Mouse (Mus musculus): Measurements from ENCODE around the gene Gstp3.
A peak's percentile ranks its signal among the peaks of the same experiment; 100 is the strongest.
"Not testable (repeated sequence)": the region's sequence is repeated elsewhere in the genome, so short reads cannot be mapped to it uniquely, and the experiment has no call there.

The Gstp3 gene

DNA sequence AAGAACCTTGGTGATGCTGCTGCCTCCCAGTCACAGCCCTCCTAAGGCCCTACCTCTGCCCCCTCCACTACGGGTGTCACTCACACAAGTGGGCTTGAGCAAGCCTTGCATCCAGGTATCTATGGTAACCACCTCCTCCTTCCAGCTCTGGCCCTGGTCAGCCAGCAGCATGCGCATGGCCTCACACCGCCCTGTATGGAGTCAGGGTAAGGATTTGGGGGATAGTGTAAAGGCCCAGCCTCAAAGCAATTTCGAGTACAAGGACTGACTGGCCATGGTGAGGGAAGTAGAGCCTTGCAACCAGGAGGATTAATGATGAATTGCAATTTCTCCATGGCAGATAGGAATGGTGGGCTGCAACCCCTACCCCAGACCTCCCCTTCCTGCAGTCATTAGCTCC, 17.9 kb downstream of the Gstp3 start:
- not testable (repeated sequence) for DNase-seq (ENCODE audit: inconsistent age in 2 of 2, low spot score in 1 of 2)

DNA sequence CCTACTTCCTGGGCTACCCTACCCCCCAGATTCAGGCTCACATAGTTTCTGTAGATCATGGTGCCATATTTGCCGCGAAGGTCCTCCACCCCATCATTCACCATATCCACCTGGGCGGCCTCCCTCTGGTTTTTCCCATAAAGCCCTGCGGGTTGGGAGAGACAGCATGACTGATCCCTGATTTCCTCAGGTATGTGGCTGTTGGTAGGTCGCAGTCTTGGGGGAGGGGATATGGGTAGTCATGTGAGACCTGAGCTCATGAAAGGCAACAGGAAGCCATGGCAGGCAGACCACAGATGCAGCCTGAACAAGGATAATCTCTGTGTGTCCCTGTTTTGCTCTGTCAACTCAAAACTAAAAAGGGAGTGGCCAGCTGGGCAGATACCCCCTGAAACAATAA, 18.4 kb downstream of the Gstp3 start:
- not testable (repeated sequence) for DNase-seq (ENCODE audit: inconsistent age in 2 of 2, low spot score in 1 of 2)

DNA sequence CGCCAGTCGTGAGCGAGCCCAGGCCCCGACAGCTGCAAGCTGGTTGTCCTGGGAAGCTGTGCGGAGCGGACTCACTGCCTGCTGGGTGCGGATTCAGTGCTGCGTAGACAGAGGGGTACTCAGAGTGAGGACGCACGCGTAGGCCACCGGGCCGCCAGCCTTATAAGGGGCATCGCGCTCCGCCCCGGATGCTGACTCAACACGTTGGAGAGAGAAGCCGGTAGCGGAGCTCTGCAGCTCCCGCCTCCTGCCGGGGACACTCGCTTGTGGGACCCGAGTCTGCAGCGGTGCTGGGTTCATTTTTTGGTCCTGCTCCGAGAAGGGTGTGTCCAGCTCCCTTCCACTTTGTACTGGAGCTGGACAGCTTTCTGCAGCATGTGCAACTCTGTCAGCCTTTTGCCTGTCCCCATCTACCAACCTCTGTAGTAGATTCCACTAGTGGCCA, 21.6 kb downstream of the Gstp3 start, which contains the start of gene Gstp1:
TSS of gene Gstp1 (minus strand) at position 198 of the 445 bp plus-strand sequence.
- DNase-seq (ENCODE audit: inconsistent age in 2 of 2, low spot score in 1 of 2): peak; percentile 91 to 96

DNA sequence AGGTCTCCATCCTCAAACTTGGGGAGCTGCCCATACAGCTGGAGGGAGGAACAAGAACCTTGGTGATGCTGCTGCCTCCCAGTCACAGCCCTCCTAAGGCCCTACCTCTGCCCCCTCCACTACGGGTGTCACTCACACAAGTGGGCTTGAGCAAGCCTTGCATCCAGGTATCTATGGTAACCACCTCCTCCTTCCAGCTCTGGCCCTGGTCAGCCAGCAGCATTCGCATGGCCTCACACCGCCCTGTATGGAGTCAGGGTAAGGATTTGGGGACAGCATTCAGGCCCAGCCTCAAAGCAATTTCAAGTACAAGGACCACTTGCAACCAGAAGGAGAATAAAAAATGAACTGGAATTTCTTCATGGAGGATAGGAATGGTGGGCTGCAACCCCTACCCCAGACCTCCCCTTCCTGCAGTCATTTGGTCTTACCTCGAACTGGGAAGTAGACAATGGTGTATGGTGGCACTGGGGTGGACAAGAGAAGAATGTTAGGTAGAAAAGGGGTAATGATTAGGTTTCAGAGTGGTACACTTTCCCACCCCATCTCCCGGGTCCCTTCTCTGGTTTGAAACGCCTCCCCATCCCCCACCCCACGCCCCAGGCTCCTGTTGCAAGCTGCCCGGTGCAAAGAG, 22.1 kb downstream of the Gstp3 start:
- not testable (repeated sequence) for DNase-seq (ENCODE audit: inconsistent age in 2 of 2, low spot score in 1 of 2)

DNA sequence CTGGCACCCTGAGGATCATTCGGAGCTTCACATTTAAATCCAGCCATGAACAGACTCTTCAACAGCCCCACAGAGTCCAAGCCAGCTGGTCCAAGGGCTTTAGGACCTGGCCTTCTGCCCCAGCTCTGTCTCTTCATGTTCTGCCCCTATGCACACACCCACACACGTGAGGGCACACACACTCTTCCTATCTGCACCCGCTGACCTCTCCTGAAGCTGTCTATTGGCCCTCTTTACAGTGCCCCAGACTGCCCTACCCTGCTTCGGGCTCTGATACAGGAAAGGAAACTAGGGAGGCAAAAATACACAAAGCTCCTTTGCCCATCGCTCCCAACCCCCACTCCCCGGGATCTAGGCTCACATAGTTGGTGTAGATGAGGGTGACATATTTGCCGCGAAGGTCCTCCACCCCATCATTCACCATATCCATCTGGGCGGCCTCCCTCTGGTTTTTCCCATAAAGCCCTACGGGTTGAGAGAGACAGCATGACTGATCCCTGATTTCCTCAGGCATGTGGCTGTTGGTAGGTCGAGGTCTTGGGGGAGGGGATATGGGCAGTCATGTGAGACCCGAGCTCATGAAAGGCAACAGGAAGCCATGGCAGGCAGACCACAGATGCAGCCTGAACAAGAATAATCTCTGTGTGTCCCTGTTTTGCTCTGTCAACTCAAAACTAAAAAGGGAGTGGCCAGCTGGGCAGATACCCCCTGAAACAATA, 22.9 kb downstream of the Gstp3 start:
- no peak for DNase-seq (ENCODE audit: inconsistent age in 2 of 2, low spot score in 1 of 2)

DNA sequence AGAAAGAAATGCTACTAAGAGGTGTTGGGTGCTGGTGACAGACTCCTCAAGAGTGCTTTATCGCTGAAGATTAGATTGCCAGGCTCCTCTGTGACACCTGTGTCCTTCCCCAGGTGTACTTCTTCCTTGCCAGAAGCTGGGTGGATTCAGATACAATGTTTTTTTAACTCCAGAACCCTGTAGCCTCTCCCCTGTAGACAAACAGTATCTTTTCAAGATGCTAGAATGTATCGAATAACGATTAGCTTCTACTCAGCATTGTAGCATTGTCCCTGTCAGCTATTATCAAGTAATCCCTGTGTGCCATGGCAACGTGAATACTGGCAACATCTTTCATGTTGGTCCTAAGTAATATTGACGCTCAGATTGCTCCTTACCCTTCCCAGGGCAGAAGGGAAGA, 25.6 kb downstream of the Gstp3 start:
- DNase-seq (ENCODE audit: inconsistent age in 2 of 2, low spot score in 1 of 2): no peak

DNA sequence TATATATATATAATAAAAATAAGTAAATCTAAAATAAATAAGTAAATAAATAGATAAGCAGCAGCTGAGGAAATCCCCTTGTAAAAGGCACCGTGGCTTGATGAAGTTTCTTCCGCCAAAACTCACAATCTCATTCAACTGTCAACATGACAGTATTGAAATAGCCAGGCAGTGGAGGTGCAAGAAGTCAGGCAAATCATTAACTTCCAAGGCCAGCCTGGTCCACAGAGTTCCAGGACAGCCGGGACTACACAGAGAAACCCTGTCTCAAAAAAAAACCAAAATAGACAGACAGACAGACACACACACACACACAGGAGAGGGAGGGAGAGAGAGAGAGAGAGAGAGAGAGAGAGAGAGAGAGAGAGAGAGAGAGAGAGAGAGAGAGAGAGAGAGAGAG, 26.1 kb downstream of the Gstp3 start:
- no peak for DNase-seq (ENCODE audit: inconsistent age in 2 of 2, low spot score in 1 of 2)

DNA sequence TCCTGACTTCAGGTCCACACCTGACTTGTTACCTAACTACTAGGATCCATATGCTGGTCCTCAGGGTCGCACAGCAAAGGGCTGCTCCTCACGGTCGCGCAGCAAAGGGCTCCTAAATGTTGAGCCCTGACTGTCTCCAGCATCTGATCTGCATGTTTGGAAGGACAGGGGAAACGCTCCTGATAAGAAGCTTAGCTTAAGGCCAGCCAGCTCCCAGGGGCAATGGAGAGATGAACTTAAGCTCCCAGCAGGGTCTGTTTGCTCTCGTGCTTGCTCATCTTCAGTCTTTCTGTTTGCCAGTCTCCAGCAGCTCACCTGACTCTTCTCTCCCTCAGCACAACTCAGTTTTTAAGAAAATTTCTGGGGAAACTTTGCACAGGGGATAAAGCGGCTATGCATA, 26.7 kb downstream of the Gstp3 start:
- DNase-seq (ENCODE audit: inconsistent age in 2 of 2, low spot score in 1 of 2): no peak

DNA sequence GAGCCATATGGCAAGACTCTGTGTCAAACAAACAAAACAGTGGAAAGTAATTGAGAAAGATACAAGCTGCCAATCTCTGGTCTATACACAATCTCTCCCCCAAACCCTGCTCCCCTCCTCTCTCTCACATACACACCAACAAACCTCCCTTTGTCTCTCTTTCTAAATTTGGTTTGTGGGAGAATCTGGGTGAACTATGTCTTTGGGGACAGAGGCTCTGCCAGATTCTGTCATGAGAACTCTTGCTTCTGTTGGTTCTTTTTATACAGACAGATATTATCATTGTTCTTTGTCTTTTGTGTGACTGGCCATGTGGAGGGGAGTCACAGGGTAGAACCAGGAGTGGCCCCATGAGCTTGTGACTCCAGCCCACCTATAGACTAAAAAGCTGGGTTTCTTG, 31.8 kb downstream of the Gstp3 start:
- DNase-seq (ENCODE audit: inconsistent age in 2 of 2, low spot score in 1 of 2): no peak

DNA sequence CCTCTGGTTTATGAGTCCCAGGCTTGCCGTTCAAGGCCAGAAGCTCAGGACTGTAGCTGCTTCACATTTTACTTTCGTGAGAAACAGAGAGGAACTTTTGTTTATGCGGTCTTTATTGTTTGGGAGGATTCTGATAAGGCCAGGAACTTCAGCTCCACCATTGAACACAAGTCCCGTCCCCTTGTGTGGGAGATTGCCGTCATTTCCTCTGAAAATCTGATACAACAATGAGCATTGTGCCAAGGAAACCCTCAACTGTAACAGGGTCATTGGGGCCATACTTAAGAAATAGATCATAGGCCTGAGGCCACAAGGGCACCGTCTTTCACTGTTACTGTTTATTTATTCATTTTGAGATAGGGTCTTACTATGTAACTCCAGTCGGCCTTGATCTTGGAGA, 36.2 kb downstream of the Gstp3 start:
- no peak for DNase-seq (ENCODE audit: inconsistent age in 2 of 2, low spot score in 1 of 2)

DNA sequence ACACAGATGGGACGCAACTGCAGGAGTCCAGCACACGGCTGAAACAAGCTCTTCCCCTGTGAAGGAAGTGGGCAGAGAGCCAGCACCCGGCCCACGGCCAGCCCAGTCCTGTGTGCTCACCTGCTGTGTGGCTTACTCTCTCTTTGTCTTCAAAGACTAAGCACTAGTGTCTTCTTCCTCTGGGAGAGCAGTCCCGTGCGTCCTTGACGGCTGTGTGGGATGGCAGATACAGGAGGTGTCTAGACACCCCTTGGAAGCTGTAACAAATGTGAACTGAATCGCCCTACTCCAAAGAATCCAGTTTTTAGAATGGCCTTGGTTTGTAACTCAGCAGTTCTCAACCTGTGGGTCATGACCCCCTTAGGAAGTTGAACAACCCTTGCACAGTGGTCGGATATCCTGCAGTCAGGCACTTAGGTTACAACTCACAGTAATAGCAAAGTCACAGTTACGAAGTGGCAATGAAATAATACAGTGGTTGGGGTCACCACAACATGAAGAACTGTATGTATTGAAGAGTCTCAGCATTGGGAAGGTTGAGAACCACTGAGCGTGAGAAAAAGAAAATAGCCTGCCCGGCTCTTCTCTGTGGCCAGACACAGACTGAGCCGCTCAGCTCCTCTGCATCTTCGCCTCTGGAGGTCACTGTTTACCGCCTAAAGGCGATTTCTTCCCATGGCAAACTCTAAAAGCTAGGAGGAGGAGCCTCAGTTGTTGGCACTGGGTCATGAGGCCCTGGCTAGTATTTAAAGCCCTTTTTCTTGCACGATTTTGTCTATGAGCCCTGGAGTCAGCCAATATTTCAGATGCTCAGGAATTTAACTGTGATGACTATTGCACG, 40.4 kb downstream of the Gstp3 start:
- DNase-seq (ENCODE audit: inconsistent age in 2 of 2, low spot score in 1 of 2): peak; percentile 86 to 95

DNA sequence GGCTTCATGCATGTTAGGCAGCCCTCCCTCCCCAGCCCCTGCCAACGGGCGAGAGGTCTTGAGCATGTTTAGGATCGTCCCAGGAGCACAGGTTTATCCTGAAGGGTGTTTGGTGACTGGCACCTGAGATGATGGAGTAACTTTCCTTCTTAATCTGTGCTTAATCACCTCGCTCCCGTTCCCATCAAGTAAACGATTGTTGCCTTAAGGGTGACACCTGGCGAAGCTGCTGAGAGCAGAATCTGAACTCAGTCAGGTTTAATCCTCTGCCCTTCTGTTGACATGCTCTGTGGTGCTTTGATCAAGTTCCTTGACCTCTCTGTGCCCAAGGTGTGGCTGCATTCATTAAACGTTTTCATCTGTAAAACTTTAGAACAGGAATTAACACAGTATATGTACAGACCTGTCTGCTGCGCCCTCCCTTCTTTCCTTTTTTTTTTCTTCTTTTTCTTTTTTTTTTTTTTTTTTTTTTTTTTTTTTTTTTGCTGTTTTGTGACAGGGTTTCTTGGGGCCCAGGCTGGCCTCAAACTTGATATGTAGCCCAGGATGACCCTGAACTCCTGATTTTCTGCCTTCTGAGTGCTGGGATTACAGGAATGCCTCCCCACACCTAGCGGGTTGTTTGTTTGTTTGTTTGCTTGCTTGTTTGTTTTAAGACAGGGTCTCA, 41.3 kb downstream of the Gstp3 start:
- DNase-seq (ENCODE audit: inconsistent age in 2 of 2, low spot score in 1 of 2): no peak

DNA sequence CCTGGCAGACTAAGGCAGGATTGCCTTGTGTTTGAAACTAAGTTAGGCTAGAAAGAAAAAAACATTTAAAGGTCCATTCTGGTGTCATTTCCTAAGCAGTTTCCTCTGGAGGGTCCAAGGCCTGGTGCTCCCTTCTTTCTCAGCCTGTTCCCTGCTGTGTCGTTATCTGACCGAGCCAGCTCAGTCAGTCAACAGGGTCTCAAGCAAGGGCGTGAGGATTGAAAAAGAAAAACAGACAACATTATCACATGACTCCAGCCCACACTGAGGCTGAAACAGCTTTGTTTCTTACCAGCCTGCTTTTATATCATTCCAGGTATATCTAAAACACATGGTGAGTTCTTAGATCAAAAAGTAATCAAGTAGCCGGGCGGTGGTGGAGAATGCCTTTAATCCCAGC, 43.7 kb downstream of the Gstp3 start:
- no peak for DNase-seq (ENCODE audit: inconsistent age in 2 of 2, low spot score in 1 of 2)

DNA sequence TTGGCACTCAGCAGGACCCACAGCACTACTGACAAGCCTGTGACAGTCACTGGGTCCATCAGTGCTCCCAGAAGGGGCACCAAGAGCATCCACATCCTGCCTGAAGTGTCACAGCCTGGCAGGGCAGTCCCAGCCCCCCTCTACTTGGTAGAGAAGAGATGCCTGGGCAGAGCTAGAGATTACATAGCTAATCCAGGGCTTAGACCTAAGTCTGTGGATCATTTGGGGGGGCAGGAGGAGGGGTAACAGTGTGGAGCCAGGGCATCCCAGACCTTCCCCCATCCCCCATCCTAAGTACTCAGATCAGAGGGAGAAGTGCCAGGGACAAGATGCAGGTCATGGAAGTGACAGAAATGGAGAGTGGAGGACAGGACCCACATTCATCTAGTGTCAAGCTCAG, 44.6 kb downstream of the Gstp3 start:
- peak in 1 of 2 experiments; percentile 9 for DNase-seq (ENCODE audit: inconsistent age in 2 of 2, low spot score in 1 of 2)

DNA sequence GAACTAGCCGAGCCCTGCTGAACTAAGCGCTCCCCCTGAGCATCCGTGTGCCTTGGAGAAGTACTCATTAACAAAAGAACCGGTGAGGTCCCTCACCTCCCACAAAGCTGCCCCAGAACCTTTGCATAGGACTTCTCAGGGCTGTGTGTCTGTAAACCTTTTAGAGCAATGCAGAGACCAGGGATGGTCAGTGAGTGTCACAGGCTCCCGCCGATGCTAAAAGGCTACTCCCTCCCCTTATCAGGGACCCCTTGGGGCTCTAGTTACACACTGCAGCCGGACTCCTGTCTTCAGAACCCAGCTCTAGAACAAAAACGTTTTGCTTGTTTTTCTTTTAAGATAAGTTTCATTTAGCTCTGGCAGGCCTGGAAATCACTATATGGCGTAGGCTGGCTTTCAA, 46.3 kb downstream of the Gstp3 start:
- no peak for DNase-seq (ENCODE audit: inconsistent age in 2 of 2, low spot score in 1 of 2)

DNA sequence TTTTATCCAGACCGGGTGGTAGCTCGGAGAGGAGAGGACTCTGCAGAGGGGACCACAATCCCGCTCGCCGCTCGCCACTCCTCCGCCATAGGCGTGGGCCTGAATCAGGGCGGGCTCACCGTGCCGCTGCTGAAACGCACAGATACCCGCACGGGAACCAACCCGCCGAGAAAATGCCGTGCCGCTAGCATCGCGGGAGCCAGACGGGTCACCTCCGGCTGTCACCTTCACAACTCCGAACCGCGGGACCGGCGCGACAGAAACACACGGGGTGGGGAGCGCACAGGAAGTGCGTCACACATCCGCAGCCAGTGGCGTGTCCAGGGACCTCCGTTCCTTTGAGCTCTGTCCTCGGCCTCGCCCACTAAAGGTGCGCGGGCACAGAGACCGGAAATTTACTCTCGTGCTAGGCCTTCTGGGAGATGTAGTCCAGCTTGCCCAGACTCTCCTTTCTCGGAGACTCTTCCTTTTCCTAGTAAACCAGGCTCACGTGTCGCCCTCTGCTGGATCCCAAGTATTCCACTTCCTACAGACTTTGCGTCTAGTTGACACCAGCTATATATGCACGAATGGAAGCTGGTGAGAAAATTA, 46.8 kb downstream of the Gstp3 start, which contains the start of gene Ndufv1:
TSS of gene Ndufv1 (minus strand) at position 375 of the 591 bp plus-strand sequence.
- DNase-seq (ENCODE audit: inconsistent age in 2 of 2, low spot score in 1 of 2): peak; percentile 98 to 99

DNA sequence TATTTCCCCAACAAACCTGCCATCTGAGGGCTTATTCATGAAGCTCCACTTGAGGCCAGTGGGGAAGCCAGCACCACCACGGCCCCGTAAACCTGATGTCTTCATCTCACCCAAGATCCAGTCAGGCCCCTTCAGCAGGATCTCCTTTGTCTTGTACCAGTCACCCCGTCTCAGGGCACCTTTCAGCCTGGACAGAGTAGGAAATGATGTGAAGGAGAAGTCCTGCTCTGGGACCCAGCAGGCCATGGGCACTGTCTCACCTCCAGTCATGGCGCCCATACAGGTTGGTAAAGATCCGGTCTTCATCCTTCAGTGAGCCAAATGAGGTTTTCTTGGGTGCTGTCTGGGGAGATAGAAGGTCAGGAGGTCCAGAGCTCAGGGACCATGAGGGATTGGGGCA, 48.3 kb downstream of the Gstp3 start:
- DNase-seq (ENCODE audit: inconsistent age in 2 of 2, low spot score in 1 of 2): peak in 1 of 2 experiments; percentile 5
